Comparison of ENCODE assay signal across 15 mouse cellular contexts in genomic region chr11:41158761-41159596, GRCm38 (mm10).
DNase-seq lines count a peak whose midpoint lies in the region; ATAC-seq and TF ChIP-seq lines count a peak whose summit lies in the region.
"Had no signal": no experiment of that assay in that cellular context is flagged by ENCODE, and none has a peak within 500 bp of the region (broad histone marks: within the 10 kb centered on the region; RNA-seq: fewer than 3 reads in every experiment).

No protein-coding gene starts in this region.

- TF ChIP-seq CTCF in hindbrain, postnatal 0 days (IDR thresholded peaks at IDR 0.05; ENCODE audit: low read depth) = no peak

- no peak overlapping the region for H3K4me2 ChIP-seq in midbrain, embryonic 13.5 days (replicated peaks)
- H3K4me2 ChIP-seq in midbrain, embryonic 11.5 days = no peak overlapping the region
- no peak overlapping the region for H3K4me2 ChIP-seq in hindbrain, postnatal 0 days (ENCODE audit: low read depth, low read length)
- H3K4me2 ChIP-seq in kidney, embryonic 15.5 days = no peak overlapping the region

- H3K9me3 ChIP-seq in midbrain, embryonic 13.5 days = no peaks in the 10 kb centered on the region
- no peaks in the 10 kb centered on the region for H3K9me3 ChIP-seq in midbrain, embryonic 11.5 days (ENCODE audit: control insufficient read depth, low read length)
- H3K9me3 ChIP-seq in hindbrain, postnatal 0 days (ENCODE audit: low read length) = no peaks in the 10 kb centered on the region
- H3K9me3 ChIP-seq in kidney, embryonic 15.5 days (replicated peaks) = no peaks in the 10 kb centered on the region

- ATAC-seq in cerebellum, adult (ENCODE audit: insufficient number of reproducible peaks, low FRiP score, low TSS enrichment) = peak; percentile 93
- ATAC-seq in midbrain, embryonic 13.5 days = no peak
- ATAC-seq in midbrain, embryonic 11.5 days (ENCODE audit: low FRiP score) = no peak
- 0 out of 2 replicates have a peak, but pooled peaks have one; percentile 32 for ATAC-seq in hindbrain, postnatal 0 days
- ATAC-seq in granulocyte monocyte progenitor cell, adult 5-6 weeks (replicated peaks; ENCODE audit: poor library complexity, severe bottlenecking) = no peak
- ATAC-seq in kidney, embryonic 15.5 days (replicated peaks; ENCODE audit: low FRiP score) = no peak
- ATAC-seq: intestine, embryonic 16.5 days had no signal

- H3K9ac ChIP-seq in midbrain, embryonic 13.5 days (replicated peaks) = no peak overlapping the region
- no peak overlapping the region for H3K9ac ChIP-seq in midbrain, embryonic 11.5 days (ENCODE audit: low read length)
- H3K9ac ChIP-seq in hindbrain, postnatal 0 days (replicated peaks; ENCODE audit: low read length) = no peak overlapping the region
- no peak overlapping the region for H3K9ac ChIP-seq in kidney, embryonic 15.5 days

- H3K36me3 ChIP-seq in midbrain, embryonic 13.5 days = no peaks in the 10 kb centered on the region
- H3K36me3 ChIP-seq in midbrain, embryonic 11.5 days (ENCODE audit: control insufficient read depth, insufficient read depth, low read length) = no peaks in the 10 kb centered on the region
- H3K36me3 ChIP-seq in hindbrain, postnatal 0 days (ENCODE audit: insufficient read depth, low read length) = no peaks in the 10 kb centered on the region
- H3K36me3 ChIP-seq in kidney, embryonic 15.5 days = no peaks in the 10 kb centered on the region

- 65% methylated on average over 4 of the region's 4 CpGs for WGBS in midbrain, embryonic 13.5 days
- WGBS in midbrain, embryonic 11.5 days = 82% methylated on average over 4 of the region's 4 CpGs
- WGBS in hindbrain, postnatal 0 days = 42% methylated on average over 4 of the region's 4 CpGs
- 80% methylated on average over 4 of the region's 4 CpGs for WGBS in kidney, embryonic 15.5 days

- DNase-seq in cerebellum, postnatal 4 days (ENCODE audit: low spot score in 2 of 2) = no peak
- DNase-seq in midbrain, embryonic 11.5 days (ENCODE audit: low spot score, missing footprints) = no peak
- peak; percentile 73 for DNase-seq in hindbrain, postnatal 0 days (ENCODE audit: low spot score)
- peak; percentile 3 for DNase-seq in retina, postnatal 1 day
- DNase-seq: adrenal gland, postnatal 14 days; gastrocnemius, postnatal 14 days; liver; lung, postnatal 36 days; thymus, adult 2 months had no signal

- no peak overlapping the region for H3K4me3 ChIP-seq in midbrain, embryonic 13.5 days (replicated peaks)
- H3K4me3 ChIP-seq in midbrain, embryonic 11.5 days (ENCODE audit: low read depth, low read length) = no peak overlapping the region
- H3K4me3 ChIP-seq in hindbrain, postnatal 0 days (ENCODE audit: low read length) = no peak overlapping the region
- no peak overlapping the region for H3K4me3 ChIP-seq in kidney, embryonic 15.5 days (replicated peaks)
- H3K4me3 ChIP-seq: left cerebral cortex, adult 2 months had no signal

- peaks cover 20% of the 10 kb centered on the region for H3K4me1 ChIP-seq in midbrain, embryonic 13.5 days (replicated peaks)
- H3K4me1 ChIP-seq in midbrain, embryonic 11.5 days (ENCODE audit: control insufficient read depth, insufficient read depth, low read length) = peaks cover 5% of the 10 kb centered on the region; the same call in 1 of the 2 replicates
- H3K4me1 ChIP-seq in hindbrain, postnatal 0 days (ENCODE audit: insufficient read depth, low read length) = 0 out of 2 replicates have a peak, but pooled peaks cover 5% of the 10 kb centered on the region
- H3K4me1 ChIP-seq in kidney, embryonic 15.5 days = no peaks in the 10 kb centered on the region

- 0 out of 2 replicates have a peak overlapping the region, but pooled peaks have one; percentile 26 for H3K27ac ChIP-seq in midbrain, embryonic 13.5 days
- no peak overlapping the region for H3K27ac ChIP-seq in midbrain, embryonic 11.5 days (ENCODE audit: low read depth, low read length)
- peak overlapping the region; percentile 41; the same call in 1 of the 2 replicates for H3K27ac ChIP-seq in hindbrain, postnatal 0 days
- H3K27ac ChIP-seq in kidney, embryonic 15.5 days = no peak overlapping the region
- H3K27ac ChIP-seq: left cerebral cortex, adult 2 months had no signal

- no peaks in the 10 kb centered on the region for H3K27me3 ChIP-seq in midbrain, embryonic 13.5 days
- no peaks in the 10 kb centered on the region for H3K27me3 ChIP-seq in midbrain, embryonic 11.5 days (ENCODE audit: control insufficient read depth, insufficient read depth, low read length)
- H3K27me3 ChIP-seq in hindbrain, postnatal 0 days (ENCODE audit: insufficient read depth, low read length) = no peaks in the 10 kb centered on the region
- H3K27me3 ChIP-seq in kidney, embryonic 15.5 days = no peaks in the 10 kb centered on the region

Comparison
In these comparisons a context has a peak if more than half of its experiments do, and no peak if none do; other contexts are left out.
1. H3K27ac ChIP-seq: peak in midbrain, embryonic 13.5 days (single experiment) and hindbrain, postnatal 0 days (single experiment); none in midbrain, embryonic 11.5 days (single experiment) and kidney, embryonic 15.5 days (single experiment).
2. ATAC-seq: peak in cerebellum, adult (single experiment) and hindbrain, postnatal 0 days (single experiment); none in midbrain, embryonic 13.5 days (single experiment), midbrain, embryonic 11.5 days (single experiment), granulocyte monocyte progenitor cell, adult 5-6 weeks (single experiment) and kidney, embryonic 15.5 days (single experiment).
3. DNase-seq: peak in hindbrain, postnatal 0 days (single experiment) and retina, postnatal 1 day (single experiment); none in cerebellum, postnatal 4 days (0 of 2) and midbrain, embryonic 11.5 days (single experiment).